Mouse (Mus musculus) heart, adult 2 months (tissue): ENCODE results near the gene Ptger3. TPM values are rescaled to one million over a fixed set of nuclear protein-coding genes. Genes with fewer than 3 reads are reported as not detected.

Experiments used
- DNase-seq, 2 experiments: peaks; one replicate each; pipeline ENCODE4 v3.0.0; 2021
- H3K27ac ChIP-seq: fragments of 200-600 bp; 2 replicates; pipeline ENCODE4 v1.8.1; 2022
- H3K27me3 ChIP-seq: fragments of 200-500 bp; 2 replicates; pipeline ENCODE4 v1.6.1; 2012; ENCODE audit warnings: mild to moderate bottlenecking, low read length, inconsistent platforms, mixed read lengths; ENCODE audit not compliant: control insufficient read depth, insufficient read depth
- H3K36me3 ChIP-seq: fragments of 200-500 bp; 2 replicates; pipeline ENCODE4 v1.6.1; 2012; ENCODE audit warnings: low read length, inconsistent platforms; ENCODE audit not compliant: control insufficient read depth, insufficient read depth
- H3K4me1 ChIP-seq: fragments of 200-500 bp; 2 replicates; pipeline ENCODE4 v1.6.1; 2011; ENCODE audit warnings: low read length; ENCODE audit not compliant: control insufficient read depth, insufficient read depth
- H3K4me3 ChIP-seq: fragments of 200-600 bp; 2 replicates; pipeline ENCODE4 v1.8.1; 2022
- H3K79me2 ChIP-seq: fragments of 200-500 bp; replicated peaks from 2 replicates; pipeline ENCODE4 v1.6.1; 2012; ENCODE audit warnings: mild to moderate bottlenecking, inconsistent platforms, low read length, moderate library complexity, mixed read lengths; ENCODE audit not compliant: control insufficient read depth, insufficient read depth
- H3K9ac ChIP-seq: fragments of 200-500 bp; 2 replicates; pipeline ENCODE4 v1.6.1; 2012; ENCODE audit warnings: low read depth, mild to moderate bottlenecking, control low read depth, inconsistent platforms, low read length, mixed read lengths
- CTCF ChIP-seq: fragments of 200-600 bp; IDR thresholded peaks from 2 replicates; pipeline ENCODE4 v1.8.1; 2022; ENCODE audit warnings: antibody characterized with exemption, mild to moderate bottlenecking, moderate library complexity
- EP300 ChIP-seq: fragments of 200-500 bp; IDR thresholded peaks from 2 replicates; pipeline ENCODE4 v1.6.1; 2011; ENCODE audit warnings: low read depth, low read length, control low read depth; ENCODE audit not compliant: insufficient read depth
- POLR2A ChIP-seq: fragments of 200-500 bp; IDR thresholded peaks from 2 replicates; pipeline ENCODE4 v1.6.1; 2011; ENCODE audit warnings: mild to moderate bottlenecking, low read depth, low read length, control low read depth; ENCODE audit not compliant: insufficient read depth
- WGBS: fragments of 180-500 bp; shearing (Covaris S2); methylation state at CpG from one replicate; pipeline ENCODE4 v1.1.7; 2018; 5-methylcytosine and 5-hydroxymethylcytosine counted together
- intact Hi-C: fragments of 180-260 bp; cut with DNase I; formaldehyde crosslinking; loops from one replicate; pipeline ENCODE4 v1.15.1; 2025
- polyA plus RNA-seq: library from polyadenylated mRNA; depleted of rRNA; stranded (reverse); fragments of >200 nt; gene quantifications from 2 replicates; pipeline ENCODE4 v1.2.3, GENCODE M21; 2012
- total RNA-seq, 2 experiments: library from RNA; stranded (reverse); gene quantifications; 2 replicates each; pipeline ENCODE4 v1.2.3; 2021

Ptger3 gene
- total and polyA plus RNA-seq, 3 experiments: 0.18 to 1.9 (median 0.48) TPM

GRCm38 (mm10) chr3:157567566-157568132 lies 957 bp downstream of the Ptger3 start:
- Histone ChIP-seq H3K9ac (no peak overlapping the region), H3K27me3 (peaks cover 10% of the 10 kb centered on the region)
- no peak for DNase-seq

GRCm38 (mm10) chr3:157572011-157572410 lies 5.3 kb downstream of the Ptger3 start:
- intact Hi-C loops: no loop called here
- no peaks in the 10 kb centered on the region for H3K79me2 ChIP-seq

More at GRCm38 (mm10) chr3:157567566-157568132, 957 bp downstream of the Ptger3 start:
- 4% methylated on average over 34 of the region's 34 CpGs for WGBS
- Histone ChIP-seq H3K36me3 (no peaks in the 10 kb centered on the region), H3K4me3 (no peak overlapping the region), H3K4me1 (no peaks in the 10 kb centered on the region), H3K27ac (no peak overlapping the region), H3K79me2 (no peaks in the 10 kb centered on the region)
- intact Hi-C loops: loop anchor here (10.0 kb wide), 1 partner anchor 507 kb away; no protein-coding TSS in a partner anchor
- TF ChIP-seq POLR2A: no peak
- TF ChIP-seq CTCF: no peak
- TF ChIP-seq EP300: no peak

GRCm38 (mm10) chr3:157575441-157576342 lies 9.0 kb downstream of the Ptger3 start:
- 41% methylated on average over 9 of the region's 9 CpGs for WGBS
- Histone ChIP-seq H3K4me1 (no peaks in the 10 kb centered on the region), H3K27me3 (no peaks in the 10 kb centered on the region), H3K27ac (no peak overlapping the region), H3K36me3 (no peaks in the 10 kb centered on the region), H3K4me3 (no peak overlapping the region), H3K79me2 (no peaks in the 10 kb centered on the region), H3K9ac (no peak overlapping the region)
- intact Hi-C loops: no loop called here
- peak in 1 of 2 experiments; percentile 15 for DNase-seq
- TF ChIP-seq CTCF (no peak), POLR2A (no peak), EP300 (no peak)

More at GRCm38 (mm10) chr3:157572011-157572410, 5.3 kb downstream of the Ptger3 start:
- peaks cover 4% of the 10 kb centered on the region for H3K27me3 ChIP-seq
- H3K4me1 ChIP-seq: no peaks in the 10 kb centered on the region
- no peak overlapping the region for H3K9ac ChIP-seq
- TF ChIP-seq CTCF (no peak), POLR2A (no peak), EP300 (no peak)
- H3K27ac ChIP-seq: no peak overlapping the region
- no peaks in the 10 kb centered on the region for H3K36me3 ChIP-seq
- 72% methylated on average over 6 of the region's 6 CpGs for WGBS
- DNase-seq: no peak
- H3K4me3 ChIP-seq: no peak overlapping the region

GRCm38 (mm10) chr3:157576343-157576722 lies 9.6 kb downstream of the Ptger3 start:
- no peak for DNase-seq
- intact Hi-C loops: no loop called here
- no peak for TF ChIP-seq POLR2A
- no peak for TF ChIP-seq CTCF
- no peak for TF ChIP-seq EP300
- Histone ChIP-seq H3K4me3 (no peak overlapping the region), H3K27me3 (no peaks in the 10 kb centered on the region), H3K4me1 (no peaks in the 10 kb centered on the region), H3K9ac (no peak overlapping the region), H3K27ac (no peak overlapping the region), H3K79me2 (no peaks in the 10 kb centered on the region), H3K36me3 (no peaks in the 10 kb centered on the region)
- 76% methylated on average over 1 of the region's 1 CpGs for WGBS

DNA sequence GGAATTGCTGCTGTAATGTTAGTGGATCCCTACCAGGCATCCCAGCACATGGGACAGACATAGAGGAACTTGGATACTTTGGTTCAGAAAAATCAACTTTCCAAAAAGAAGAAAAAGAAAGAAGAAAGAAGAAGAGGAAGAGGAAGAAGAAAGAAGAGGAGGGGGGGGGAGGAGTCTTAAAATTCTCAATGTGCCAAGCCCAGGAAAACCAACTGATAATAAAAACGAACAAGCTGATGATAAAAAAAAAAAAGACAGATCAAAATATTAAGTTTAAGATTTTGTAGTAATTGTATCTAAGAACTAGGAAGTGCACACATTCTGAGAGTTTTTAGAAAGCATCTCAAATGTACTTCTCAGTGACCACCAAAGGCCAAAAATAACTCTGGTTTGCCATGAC lies 10.2 kb downstream of the Ptger3 start:
- Histone ChIP-seq H3K9ac (no peak overlapping the region), H3K79me2 (no peaks in the 10 kb centered on the region), H3K27me3 (no peaks in the 10 kb centered on the region), H3K4me1 (no peaks in the 10 kb centered on the region), H3K27ac (no peak overlapping the region), H3K4me3 (no peak overlapping the region), H3K36me3 (no peaks in the 10 kb centered on the region)
- DNase-seq: no peak
- WGBS: 44% methylated on average over 1 of the region's 1 CpGs
- TF ChIP-seq POLR2A: no peak
- no peak for TF ChIP-seq CTCF
- TF ChIP-seq EP300: no peak
- intact Hi-C loops: no loop called here
